Mouse (Mus musculus) thymus, adult 2 months (tissue): ENCODE data around the gene Gse1. TPM values are rescaled to one million over a fixed set of nuclear protein-coding genes. Genes with fewer than 3 reads are reported as not detected.

Source experiments
- DNase-seq: peaks from one replicate; pipeline ENCODE4 v3.0.0; 2021
- H3K27ac ChIP-seq: fragments of 200-500 bp; 2 replicates; pipeline ENCODE4 v1.5.1; 2012; ENCODE audit warnings: low read length, control low read depth; ENCODE audit not compliant: control insufficient read depth, insufficient read depth
- H3K27me3 ChIP-seq: fragments of 200-500 bp; 2 replicates; pipeline ENCODE4 v1.6.1; 2012; ENCODE audit warnings: mild to moderate bottlenecking, low read length, moderate library complexity, mixed read lengths; ENCODE audit not compliant: control insufficient read depth, insufficient read depth
- H3K36me3 ChIP-seq: fragments of 200-500 bp; 2 replicates; pipeline ENCODE4 v1.6.1; 2012; ENCODE audit warnings: mild to moderate bottlenecking, low read length, moderate library complexity; ENCODE audit not compliant: control insufficient read depth, insufficient read depth
- H3K4me1 ChIP-seq: fragments of 200-500 bp; replicated peaks from 2 replicates; pipeline ENCODE4 v1.6.1; 2012; ENCODE audit warnings: low read length; ENCODE audit not compliant: control insufficient read depth, insufficient read depth
- H3K4me3 ChIP-seq: fragments of 200-500 bp; 2 replicates; pipeline ENCODE4 v1.5.1; 2012; ENCODE audit warnings: mild to moderate bottlenecking, low read length, control low read depth, moderate library complexity; ENCODE audit not compliant: control insufficient read depth, insufficient read depth
- CTCF ChIP-seq: fragments of 200-500 bp; IDR thresholded peaks from 2 replicates; pipeline ENCODE4 v1.5.1; 2012; ENCODE audit warnings: mild to moderate bottlenecking, control low read depth, low read length, moderate library complexity, borderline replicate concordance; ENCODE audit not compliant: control insufficient read depth, poor library complexity, insufficient read depth; ENCODE audit errors: extremely low read depth
- POLR2A ChIP-seq: fragments of 200-500 bp; IDR thresholded peaks from 2 replicates; pipeline ENCODE4 v1.6.1; 2012; ENCODE audit warnings: mild to moderate bottlenecking, low read length, control low read depth, moderate library complexity; ENCODE audit not compliant: control insufficient read depth, poor library complexity, insufficient read depth; ENCODE audit errors: extremely low read depth
- WGBS: fragments of 180-500 bp; shearing (Covaris S2); methylation state at CpG from one replicate; pipeline ENCODE4 v1.1.7; 2018; 5-methylcytosine and 5-hydroxymethylcytosine counted together
- polyA plus RNA-seq: library from polyadenylated mRNA; depleted of rRNA; stranded (reverse); fragments of >200 nt; gene quantifications from 2 replicates; pipeline ENCODE4 v1.2.3, GENCODE M21; 2012

Gene Gse1
- polyA plus RNA-seq, 1 experiment: 202 TPM

- H3K4me3 ChIP-seq: peak overlapping the region; percentile 70
- peak overlapping the region; percentile 80 for H3K27ac ChIP-seq
- H3K36me3 ChIP-seq: no peaks in the 10 kb centered on the region
- H3K27me3 ChIP-seq: no peaks in the 10 kb centered on the region
- peaks cover 61% of the 10 kb centered on the region for H3K4me1 ChIP-seq
- TF ChIP-seq POLR2A (no peak), CTCF (no peak)
- DNase-seq: peak; percentile 58
- WGBS: 4% methylated on average over 6 of the region's 6 CpGs
These were observed 311.1 kb downstream of the Gse1 start for GRCm38 (mm10) chr8:120539381-120539774.

- Histone ChIP-seq H3K4me3 (peak overlapping the region; percentile 70), H3K4me1 (peaks cover 62% of the 10 kb centered on the region), H3K27me3 (no peaks in the 10 kb centered on the region), H3K36me3 (no peaks in the 10 kb centered on the region), H3K27ac (peak overlapping the region; percentile 80)
- TF ChIP-seq CTCF: no peak
- no peak for TF ChIP-seq POLR2A
- WGBS: 16% methylated on average over 23 of the region's 23 CpGs
- DNase-seq: no peak
These were observed 311.7 kb downstream of the Gse1 start for GRCm38 (mm10) chr8:120539775-120540625.

- peaks cover 75% of the 10 kb centered on the region for H3K4me1 ChIP-seq
- peak overlapping the region; percentile 33 for H3K4me3 ChIP-seq
- 39% methylated on average over 13 of the region's 13 CpGs for WGBS
- no peak for DNase-seq
- TF ChIP-seq CTCF (no peak), POLR2A (no peak)
- no peaks in the 10 kb centered on the region for H3K27me3 ChIP-seq
- H3K36me3 ChIP-seq: no peaks in the 10 kb centered on the region
- peak overlapping the region; percentile 100 for H3K27ac ChIP-seq
These were observed 314.7 kb downstream of the Gse1 start for GRCm38 (mm10) chr8:120542995-120543394.

- H3K4me3 ChIP-seq: peak overlapping the region; percentile 21
- H3K27ac ChIP-seq: peak overlapping the region; percentile 100
- WGBS: 14% methylated on average over 8 of the region's 8 CpGs
- DNase-seq: peak; percentile 75
- peak; percentile 33; the same call in 1 of the 2 replicates for TF ChIP-seq CTCF
- TF ChIP-seq POLR2A: 0 out of 2 replicates have a peak, but pooled peaks have one; percentile 25
- H3K4me1 ChIP-seq: peaks cover 80% of the 10 kb centered on the region
- H3K27me3 ChIP-seq: no peaks in the 10 kb centered on the region
- H3K36me3 ChIP-seq: no peaks in the 10 kb centered on the region
These were observed 315.3 kb downstream of the Gse1 start for GRCm38 (mm10) chr8:120543416-120544055.

- TF ChIP-seq CTCF: no peak
- no peak for TF ChIP-seq POLR2A
- Histone ChIP-seq H3K4me3 (no peak overlapping the region), H3K36me3 (no peaks in the 10 kb centered on the region), H3K4me1 (peaks cover 81% of the 10 kb centered on the region), H3K27me3 (no peaks in the 10 kb centered on the region), H3K27ac (peak overlapping the region; percentile 100)
- WGBS: 17% methylated on average over 5 of the region's 5 CpGs
- DNase-seq: peak; percentile 64
These were observed 315.9 kb downstream of the Gse1 start for GRCm38 (mm10) chr8:120544155-120544554.

- Histone ChIP-seq H3K4me3 (no peak overlapping the region), H3K27me3 (no peaks in the 10 kb centered on the region), H3K4me1 (peaks cover 76% of the 10 kb centered on the region), H3K36me3 (no peaks in the 10 kb centered on the region), H3K27ac (no peak overlapping the region)
- TF ChIP-seq POLR2A: no peak
- no peak for TF ChIP-seq CTCF
- WGBS: 97% methylated on average over 9 of the region's 9 CpGs
- no peak for DNase-seq
These were observed 319.3 kb downstream of the Gse1 start for GRCm38 (mm10) chr8:120547562-120547961.

GRCm38 (mm10) chr8:120548313-120548761 is 320.1 kb downstream of the Gse1 start:
- H3K36me3 ChIP-seq: no peaks in the 10 kb centered on the region
- WGBS: 88% methylated on average over 16 of the region's 16 CpGs
- no peak for TF ChIP-seq CTCF
- no peak for TF ChIP-seq POLR2A
- no peak overlapping the region for H3K27ac ChIP-seq
- no peaks in the 10 kb centered on the region for H3K27me3 ChIP-seq
- H3K4me3 ChIP-seq: no peak overlapping the region
- no peak for DNase-seq
- H3K4me1 ChIP-seq: peaks cover 76% of the 10 kb centered on the region
